Comparison of ENCODE assay signal across 15 mouse cellular contexts in genomic region chr12:29703541-29703940, GRCm38 (mm10).
DNase-seq lines count a peak whose midpoint lies in the region; ATAC-seq and TF ChIP-seq lines count a peak whose summit lies in the region.
"Had no signal": no experiment of that assay in that cellular context is flagged by ENCODE, and none has a peak within 500 bp of the region (broad histone marks: within the 10 kb centered on the region; RNA-seq: fewer than 3 reads in every experiment).

No protein-coding gene starts in this region.

- no peak overlapping the region for H3K4me2 ChIP-seq in hindbrain, embryonic 12.5 days (replicated peaks)
- H3K4me2 ChIP-seq in midbrain, embryonic 15.5 days: no peak overlapping the region
- H3K4me2 ChIP-seq: liver, embryonic 12.5 days; lung, embryonic 14.5 days had no signal

- no peak for ATAC-seq in hindbrain, embryonic 12.5 days (ENCODE audit: low FRiP score)
- ATAC-seq in midbrain, embryonic 15.5 days (replicated peaks): no peak
- ATAC-seq: liver, embryonic 12.5 days had no signal

- H3K27me3 ChIP-seq in hindbrain, embryonic 12.5 days: no peaks in the 10 kb centered on the region
- no peaks in the 10 kb centered on the region for H3K27me3 ChIP-seq in midbrain, embryonic 15.5 days (replicated peaks)
- H3K27me3 ChIP-seq: liver, embryonic 12.5 days had no signal

- WGBS in hindbrain, embryonic 12.5 days: 81% methylated on average over 8 of the region's 8 CpGs
- 75% methylated on average over 8 of the region's 8 CpGs for WGBS in midbrain, embryonic 15.5 days

- H3K9me3 ChIP-seq in hindbrain, embryonic 12.5 days (replicated peaks): no peaks in the 10 kb centered on the region
- H3K9me3 ChIP-seq in midbrain, embryonic 15.5 days: no peaks in the 10 kb centered on the region
- H3K9me3 ChIP-seq: liver, embryonic 12.5 days had no signal

- TF ChIP-seq CTCF in layer of hippocampus, adult 2 months (conservative IDR thresholded peaks at IDR 0.05): no peak
- no peak for TF ChIP-seq CTCF in cortical plate, adult 2 months (IDR thresholded peaks at IDR 0.05; ENCODE audit: extremely low read depth, insufficient read depth, low read length)

- DNase-seq in layer of hippocampus, adult 2 months (ENCODE audit: low spot score in 2 of 2): no peak
- no peak for DNase-seq in layer of hippocampus, adult 9-11 months
- no peak for DNase-seq in lung, postnatal 25 days (ENCODE audit: low spot score)
- DNase-seq in thymus, postnatal 4 days: no peak
- DNase-seq: adrenal gland, postnatal 14 days; cerebellum, adult 8-10 months; gastrocnemius, postnatal 10 days; heart, postnatal 10 days; retina, postnatal 1 day; right cerebral cortex, postnatal 4 days had no signal

- no peak overlapping the region for H3K9ac ChIP-seq in hindbrain, embryonic 12.5 days
- no peak overlapping the region for H3K9ac ChIP-seq in midbrain, embryonic 15.5 days
- H3K9ac ChIP-seq: liver, embryonic 12.5 days; lung, embryonic 14.5 days had no signal

- no peaks in the 10 kb centered on the region for H3K36me3 ChIP-seq in hindbrain, embryonic 12.5 days
- no peaks in the 10 kb centered on the region for H3K36me3 ChIP-seq in midbrain, embryonic 15.5 days (replicated peaks)
- H3K36me3 ChIP-seq: liver, embryonic 12.5 days had no signal

- no peak for TF ChIP-seq POLR2A in cortical plate, adult 2 months (IDR thresholded peaks at IDR 0.05; ENCODE audit: extremely low read depth, insufficient read depth, low read length)

- peak overlapping the region; percentile 73 for H3K27ac ChIP-seq in layer of hippocampus, adult 2 months
- 0 out of 2 replicates have a peak overlapping the region, but pooled peaks have one; percentile 17 for H3K27ac ChIP-seq in cortical plate, adult 2 months (ENCODE audit: insufficient read depth, low read length)
- H3K27ac ChIP-seq in hindbrain, embryonic 12.5 days: peak overlapping the region; percentile 83; the same call in 1 of the 2 replicates
- H3K27ac ChIP-seq in midbrain, embryonic 15.5 days: peak overlapping the region; percentile 75; the same call in 1 of the 2 replicates
- H3K27ac ChIP-seq: liver, embryonic 12.5 days had no signal

- no peak overlapping the region for H3K4me3 ChIP-seq in layer of hippocampus, adult 2 months
- no peak overlapping the region for H3K4me3 ChIP-seq in cortical plate, adult 2 months (ENCODE audit: insufficient read depth, low read length)
- no peak overlapping the region for H3K4me3 ChIP-seq in hindbrain, embryonic 12.5 days
- H3K4me3 ChIP-seq in midbrain, embryonic 15.5 days: no peak overlapping the region
- H3K4me3 ChIP-seq: liver, embryonic 12.5 days had no signal

- H3K4me1 ChIP-seq in cortical plate, adult 2 months (ENCODE audit: control insufficient read depth, insufficient read depth, low read length): peaks cover 31% of the 10 kb centered on the region
- peaks cover 45% of the 10 kb centered on the region for H3K4me1 ChIP-seq in hindbrain, embryonic 12.5 days
- peaks cover 46% of the 10 kb centered on the region for H3K4me1 ChIP-seq in midbrain, embryonic 15.5 days
- H3K4me1 ChIP-seq: liver, embryonic 12.5 days had no signal

Comparison
In these comparisons a context has a peak if more than half of its experiments do, and no peak if none do; other contexts are left out.
1. H3K27ac ChIP-seq: peak in every context shown above with its lines; median percentile 83 in hindbrain, embryonic 12.5 days; 75 in midbrain, embryonic 15.5 days; 73 in layer of hippocampus, adult 2 months; 17 in cortical plate, adult 2 months.